Mouse (Mus musculus): Measurements from ENCODE around the gene Zbtb1. TPM values are rescaled to one million over a fixed set of nuclear protein-coding genes. Genes with fewer than 3 reads are reported as not detected.
A peak's percentile ranks its signal among the peaks of the same experiment; 100 is the strongest.

Gene Zbtb1
- polyA plus RNA-seq, 1 experiment from 2014 or later: 12.5 TPM

DNA sequence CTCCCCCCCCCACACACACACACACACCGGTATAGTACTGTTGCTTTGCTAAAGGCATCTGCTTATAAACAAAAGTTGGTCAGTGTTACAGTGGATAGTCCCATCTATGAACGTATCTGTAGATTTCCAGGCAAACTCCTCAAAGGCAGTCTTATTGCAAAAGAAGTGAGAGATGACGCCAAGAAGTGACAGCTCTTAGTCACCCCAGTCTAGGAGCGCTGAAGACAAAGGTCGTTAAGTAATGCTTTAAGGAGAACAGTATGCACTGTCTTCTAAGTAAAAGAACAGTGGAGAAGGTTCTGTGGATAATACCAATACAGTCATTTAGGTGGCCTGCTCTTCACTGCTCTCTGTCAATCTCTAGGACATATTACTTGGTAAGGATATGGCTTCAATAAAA is 22.9 kb downstream of the Zbtb1 start:
- no peaks in the 10 kb centered on the region for H3K27me3 ChIP-seq (ENCODE audit: control insufficient read depth, insufficient read depth, low read length)
- H3K36me3 ChIP-seq (ENCODE audit: control insufficient read depth, insufficient read depth, low read length): peaks cover 6% of the 10 kb centered on the region; the same call in 1 of the 2 replicates
- no peak overlapping the region for H3K27ac ChIP-seq (ENCODE audit: low read depth, low read length)
- no peak overlapping the region for H3K4me2 ChIP-seq (replicated peaks; ENCODE audit: low read depth, low read length)
- H3K4me3 ChIP-seq (ENCODE audit: low read length): no peak overlapping the region
- no peak for ATAC-seq (ENCODE audit: low FRiP score, low TSS enrichment)
- H3K4me1 ChIP-seq (ENCODE audit: control insufficient read depth, insufficient read depth, low read length): no peaks in the 10 kb centered on the region
- no peak overlapping the region for H3K9ac ChIP-seq (ENCODE audit: low read depth, low read length)
- no peaks in the 10 kb centered on the region for H3K9me3 ChIP-seq (ENCODE audit: control insufficient read depth, low read length)
- WGBS: 81% methylated on average over 5 of the region's 5 CpGs

GRCm38 (mm10) chr12:76397281-76397680 is 27.2 kb downstream of the Zbtb1 start:
- no peak overlapping the region for H3K9ac ChIP-seq (ENCODE audit: low read depth, low read length)
- WGBS: 79% methylated on average over 5 of the region's 5 CpGs

GRCm38 (mm10) chr12:76401674-76402073 is 31.6 kb downstream of the Zbtb1 start:
- Histone ChIP-seq H3K9ac (ENCODE audit: low read depth, low read length) (no peak overlapping the region), H3K9me3 (ENCODE audit: control insufficient read depth, low read length) (no peaks in the 10 kb centered on the region), H3K27ac (ENCODE audit: low read depth, low read length) (no peak overlapping the region), H3K27me3 (ENCODE audit: control insufficient read depth, insufficient read depth, low read length) (peaks cover 19% of the 10 kb centered on the region), H3K4me2 (replicated peaks; ENCODE audit: low read depth, low read length) (no peak overlapping the region), H3K4me1 (ENCODE audit: control insufficient read depth, insufficient read depth, low read length) (peaks cover 8% of the 10 kb centered on the region), H3K36me3 (ENCODE audit: control insufficient read depth, insufficient read depth, low read length) (0 out of 2 replicates have a peak, but pooled peaks cover 3% of the 10 kb centered on the region), H3K4me3 (ENCODE audit: low read length) (no peak overlapping the region)
- 56% methylated on average over 3 of the region's 3 CpGs for WGBS
- no peak for ATAC-seq (ENCODE audit: low FRiP score, low TSS enrichment)

More at GRCm38 (mm10) chr12:76397281-76397680, 27.2 kb downstream of the Zbtb1 start:
- Histone ChIP-seq H3K27me3 (ENCODE audit: control insufficient read depth, insufficient read depth, low read length) (no peaks in the 10 kb centered on the region), H3K4me3 (ENCODE audit: low read length) (no peak overlapping the region), H3K4me2 (replicated peaks; ENCODE audit: low read depth, low read length) (no peak overlapping the region), H3K36me3 (ENCODE audit: control insufficient read depth, insufficient read depth, low read length) (0 out of 2 replicates have a peak, but pooled peaks cover 3% of the 10 kb centered on the region), H3K9me3 (ENCODE audit: control insufficient read depth, low read length) (no peaks in the 10 kb centered on the region), H3K4me1 (ENCODE audit: control insufficient read depth, insufficient read depth, low read length) (no peaks in the 10 kb centered on the region), H3K27ac (ENCODE audit: low read depth, low read length) (no peak overlapping the region)
- no peak for ATAC-seq (ENCODE audit: low FRiP score, low TSS enrichment)

GRCm38 (mm10) chr12:76402991-76403885 is 33.2 kb downstream of the Zbtb1 start:
- H3K36me3 ChIP-seq (ENCODE audit: control insufficient read depth, insufficient read depth, low read length): 0 out of 2 replicates have a peak, but pooled peaks cover 2% of the 10 kb centered on the region

DNA sequence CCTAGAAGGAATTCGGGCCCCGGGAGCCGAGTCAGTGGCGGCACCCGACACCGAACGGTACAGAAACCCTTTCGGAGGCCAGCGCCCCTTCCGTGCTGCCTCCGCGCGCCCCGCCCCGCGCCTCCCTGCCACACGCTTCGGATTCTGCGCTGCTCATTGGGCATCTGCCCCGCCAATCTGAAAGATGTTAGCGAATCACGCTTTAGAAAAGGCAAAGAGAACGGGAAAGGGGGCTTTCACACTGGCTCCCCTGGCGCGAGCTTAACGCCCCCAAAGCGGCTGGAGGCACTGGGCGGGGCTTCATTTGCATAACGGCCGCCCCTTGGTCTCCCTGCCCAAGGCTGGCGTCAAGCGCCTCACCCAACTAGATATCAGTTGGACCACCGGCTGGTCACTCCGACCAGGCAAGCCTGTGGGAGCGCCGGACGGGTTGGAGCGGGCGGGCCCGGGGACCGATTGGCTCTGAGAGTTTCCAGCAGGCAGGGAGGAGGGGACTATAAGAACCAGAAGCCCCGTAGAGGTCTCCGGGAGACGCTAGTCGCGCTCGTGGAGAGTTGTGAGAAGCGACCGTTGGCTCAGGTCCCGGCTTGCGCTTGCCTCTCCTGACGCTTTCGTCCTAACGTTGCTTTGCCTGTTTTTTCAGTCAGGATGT is 33.9 kb downstream of the Zbtb1 start, which contains the start of gene Hspa2:
Gene Hspa2, plus strand, starts transcription at position 291 of the 652 bp plus-strand sequence.
- peak within 1 kb of the TSS; percentile 72 for H3K27ac ChIP-seq (ENCODE audit: low read depth, low read length)
- H3K4me1 ChIP-seq (ENCODE audit: control insufficient read depth, insufficient read depth, low read length): peaks cover 8% of the 10 kb centered on the region
- WGBS: under 1% methylated on average over 54 of the region's 54 CpGs

More at GRCm38 (mm10) chr12:76402991-76403885, 33.2 kb downstream of the Zbtb1 start:
- 1% methylated on average over 54 of the region's 54 CpGs for WGBS
- peak; percentile 89 for ATAC-seq (ENCODE audit: low FRiP score, low TSS enrichment)
- peak overlapping the region; percentile 56 for H3K4me3 ChIP-seq (ENCODE audit: low read length)
- peaks cover 24% of the 10 kb centered on the region for H3K27me3 ChIP-seq (ENCODE audit: control insufficient read depth, insufficient read depth, low read length)
- peaks cover 8% of the 10 kb centered on the region for H3K4me1 ChIP-seq (ENCODE audit: control insufficient read depth, insufficient read depth, low read length)
- H3K27ac ChIP-seq (ENCODE audit: low read depth, low read length): peak overlapping the region; percentile 72
- H3K9me3 ChIP-seq (ENCODE audit: control insufficient read depth, low read length): no peaks in the 10 kb centered on the region
- H3K4me2 ChIP-seq (replicated peaks; ENCODE audit: low read depth, low read length): peak overlapping the region; percentile 83
- peak overlapping the region; percentile 59 for H3K9ac ChIP-seq (ENCODE audit: low read depth, low read length)

DNA sequence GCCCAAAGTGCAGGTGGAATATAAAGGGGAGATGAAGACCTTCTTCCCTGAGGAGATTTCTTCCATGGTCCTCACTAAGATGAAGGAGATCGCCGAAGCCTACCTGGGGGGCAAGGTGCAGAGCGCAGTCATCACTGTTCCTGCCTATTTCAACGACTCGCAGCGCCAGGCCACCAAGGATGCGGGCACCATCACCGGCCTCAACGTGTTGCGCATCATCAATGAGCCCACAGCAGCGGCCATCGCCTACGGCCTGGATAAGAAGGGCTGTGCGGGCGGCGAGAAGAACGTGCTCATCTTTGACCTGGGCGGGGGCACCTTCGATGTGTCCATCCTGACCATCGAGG is 34.7 kb downstream of the Zbtb1 start:
- peak overlapping the region; percentile 56 for H3K4me3 ChIP-seq (ENCODE audit: low read length)
- H3K36me3 ChIP-seq (ENCODE audit: control insufficient read depth, insufficient read depth, low read length): no peaks in the 10 kb centered on the region
- no peak overlapping the region for H3K27ac ChIP-seq (ENCODE audit: low read depth, low read length)
- peak overlapping the region; percentile 83 for H3K4me2 ChIP-seq (replicated peaks; ENCODE audit: low read depth, low read length)
- ATAC-seq (ENCODE audit: low FRiP score, low TSS enrichment): no peak
- no peaks in the 10 kb centered on the region for H3K9me3 ChIP-seq (ENCODE audit: control insufficient read depth, low read length)
- peaks cover 8% of the 10 kb centered on the region for H3K4me1 ChIP-seq (ENCODE audit: control insufficient read depth, insufficient read depth, low read length)
- peak overlapping the region; percentile 8; the same call in 1 of the 2 replicates for H3K9ac ChIP-seq (ENCODE audit: low read depth, low read length)
- 9% methylated on average over 20 of the region's 20 CpGs for WGBS
- peaks cover 24% of the 10 kb centered on the region for H3K27me3 ChIP-seq (ENCODE audit: control insufficient read depth, insufficient read depth, low read length)

More for the DNA sequence above, 33.9 kb downstream of the Zbtb1 start, which contains the start of gene Hspa2:
- peak within 1 kb of the TSS; percentile 59 for H3K9ac ChIP-seq (ENCODE audit: low read depth, low read length)
- peak; percentile 99 for ATAC-seq (ENCODE audit: low FRiP score, low TSS enrichment)
- H3K4me2 ChIP-seq (replicated peaks; ENCODE audit: low read depth, low read length): peak within 1 kb of the TSS; percentile 83
- H3K4me3 ChIP-seq (ENCODE audit: low read length): peak within 1 kb of the TSS; percentile 56
- peaks cover 24% of the 10 kb centered on the region for H3K27me3 ChIP-seq (ENCODE audit: control insufficient read depth, insufficient read depth, low read length)
- no peaks in the 10 kb centered on the region for H3K9me3 ChIP-seq (ENCODE audit: control insufficient read depth, low read length)
- no peaks in the 10 kb centered on the region for H3K36me3 ChIP-seq (ENCODE audit: control insufficient read depth, insufficient read depth, low read length)

DNA sequence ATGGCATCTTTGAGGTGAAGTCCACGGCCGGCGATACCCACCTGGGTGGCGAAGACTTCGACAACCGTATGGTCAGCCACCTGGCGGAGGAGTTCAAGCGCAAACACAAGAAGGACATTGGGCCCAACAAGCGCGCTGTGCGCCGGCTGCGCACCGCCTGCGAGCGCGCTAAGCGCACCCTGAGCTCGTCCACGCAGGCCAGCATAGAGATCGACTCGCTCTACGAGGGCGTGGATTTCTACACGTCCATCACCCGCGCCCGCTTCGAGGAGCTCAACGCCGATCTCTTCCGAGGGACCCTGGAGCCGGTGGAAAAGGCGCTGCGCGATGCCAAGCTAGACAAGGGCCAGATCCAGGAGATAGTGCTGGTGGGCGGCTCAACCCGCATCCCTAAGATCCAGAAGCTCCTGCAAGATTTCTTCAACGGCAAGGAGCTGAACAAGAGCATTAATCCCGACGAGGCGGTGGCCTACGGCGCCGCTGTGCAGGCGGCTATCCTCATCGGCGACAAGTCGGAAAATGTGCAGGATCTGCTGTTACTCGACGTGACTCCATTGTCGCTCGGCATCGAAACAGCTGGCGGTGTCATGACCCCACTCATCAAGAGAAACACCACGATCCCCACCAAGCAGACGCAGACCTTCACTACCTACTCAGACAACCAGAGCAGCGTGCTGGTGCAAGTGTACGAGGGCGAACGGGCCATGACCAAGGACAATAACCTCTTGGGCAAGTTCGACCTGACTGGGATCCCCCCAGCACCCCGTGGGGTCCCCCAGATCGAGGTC is 35.3 kb downstream of the Zbtb1 start:
- H3K9me3 ChIP-seq (ENCODE audit: control insufficient read depth, low read length): no peaks in the 10 kb centered on the region
- H3K36me3 ChIP-seq (ENCODE audit: control insufficient read depth, insufficient read depth, low read length): no peaks in the 10 kb centered on the region
- 3% methylated on average over 64 of the region's 64 CpGs for WGBS
- peaks cover 24% of the 10 kb centered on the region for H3K27me3 ChIP-seq (ENCODE audit: control insufficient read depth, insufficient read depth, low read length)
- 0 out of 2 replicates have a peak overlapping the region, but pooled peaks have one; percentile 18 for H3K9ac ChIP-seq (ENCODE audit: low read depth, low read length)
- peak overlapping the region; percentile 56 for H3K4me3 ChIP-seq (ENCODE audit: low read length)
- no peak overlapping the region for H3K27ac ChIP-seq (ENCODE audit: low read depth, low read length)
- no peak for ATAC-seq (ENCODE audit: low FRiP score, low TSS enrichment)
- H3K4me1 ChIP-seq (ENCODE audit: control insufficient read depth, insufficient read depth, low read length): peaks cover 8% of the 10 kb centered on the region
- H3K4me2 ChIP-seq (replicated peaks; ENCODE audit: low read depth, low read length): peak overlapping the region; percentile 83

DNA sequence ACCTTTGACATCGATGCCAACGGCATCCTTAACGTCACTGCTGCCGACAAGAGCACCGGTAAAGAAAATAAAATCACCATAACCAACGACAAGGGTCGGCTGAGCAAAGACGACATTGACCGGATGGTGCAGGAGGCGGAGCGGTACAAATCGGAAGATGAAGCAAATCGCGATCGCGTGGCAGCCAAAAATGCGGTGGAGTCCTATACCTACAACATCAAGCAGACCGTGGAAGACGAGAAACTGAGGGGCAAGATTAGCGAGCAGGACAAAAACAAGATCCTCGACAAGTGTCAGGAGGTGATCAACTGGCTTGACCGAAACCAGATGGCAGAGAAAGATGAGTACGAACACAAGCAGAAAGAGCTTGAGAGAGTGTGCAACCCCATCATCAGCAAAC is 35.9 kb downstream of the Zbtb1 start:
- H3K9me3 ChIP-seq (ENCODE audit: control insufficient read depth, low read length): no peaks in the 10 kb centered on the region
- H3K27me3 ChIP-seq (ENCODE audit: control insufficient read depth, insufficient read depth, low read length): peaks cover 24% of the 10 kb centered on the region
- no peak overlapping the region for H3K27ac ChIP-seq (ENCODE audit: low read depth, low read length)
- WGBS: 3% methylated on average over 23 of the region's 23 CpGs
- H3K4me2 ChIP-seq (replicated peaks; ENCODE audit: low read depth, low read length): peak overlapping the region; percentile 83
- peak overlapping the region; percentile 56 for H3K4me3 ChIP-seq (ENCODE audit: low read length)
- H3K9ac ChIP-seq (ENCODE audit: low read depth, low read length): 0 out of 2 replicates have a peak overlapping the region, but pooled peaks have one; percentile 18
- H3K4me1 ChIP-seq (ENCODE audit: control insufficient read depth, insufficient read depth, low read length): peaks cover 8% of the 10 kb centered on the region
- no peak for ATAC-seq (ENCODE audit: low FRiP score, low TSS enrichment)
- H3K36me3 ChIP-seq (ENCODE audit: control insufficient read depth, insufficient read depth, low read length): no peaks in the 10 kb centered on the region

Data from kidney, embryonic 14.5 days (tissue).